Mouse (Mus musculus): ENCODE data around the gene Bcar3.

The Bcar3 gene

DNA sequence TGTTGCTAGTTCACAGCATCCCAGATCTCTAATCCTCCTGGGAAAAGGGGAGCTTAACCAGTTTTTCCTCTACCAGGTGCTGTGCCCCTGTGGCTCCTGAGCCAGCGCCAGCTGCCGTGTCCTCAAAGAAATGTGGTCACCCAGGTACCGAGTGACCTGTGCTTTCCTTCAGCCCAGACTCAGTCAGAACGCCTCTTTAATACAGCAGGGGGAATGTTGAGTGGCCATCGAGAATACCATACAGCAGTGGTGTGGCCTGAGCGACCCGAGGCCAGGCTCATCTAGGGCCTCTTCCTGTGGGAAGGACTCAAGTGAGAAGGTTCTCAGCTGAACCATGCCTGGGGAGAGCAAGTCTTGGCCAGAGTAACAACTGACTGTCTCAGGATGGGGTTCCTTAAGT is 156.1 kb downstream of the Bcar3 start:
- intact Hi-C loops (cut with DNase I): no loop called here

DNA sequence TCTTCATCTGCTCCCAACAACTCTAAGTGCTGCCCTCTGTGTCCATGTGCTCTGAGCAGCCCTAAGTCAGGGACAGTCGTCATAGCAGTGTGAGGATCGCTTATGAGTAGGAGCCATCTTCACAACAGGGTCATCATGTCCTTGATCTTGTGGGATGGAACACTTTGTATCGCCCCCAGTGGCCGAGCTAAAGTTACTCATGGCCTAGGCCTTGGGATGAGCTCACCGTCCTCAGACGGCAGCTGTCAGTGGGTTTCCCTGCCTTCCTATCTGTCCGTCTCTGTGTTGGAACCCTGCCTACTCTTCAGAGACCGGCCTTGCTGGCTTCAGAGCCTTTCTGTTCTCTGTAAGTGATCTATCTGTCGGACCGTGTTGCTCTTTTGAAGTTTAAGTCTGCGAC is 159.9 kb downstream of the Bcar3 start:
- intact Hi-C loops (cut with DNase I): no loop called here

GRCm38 (mm10) chr3:122456156-122456555 is 162.2 kb downstream of the Bcar3 start:
- intact Hi-C loops (cut with DNase I): no loop called here

DNA sequence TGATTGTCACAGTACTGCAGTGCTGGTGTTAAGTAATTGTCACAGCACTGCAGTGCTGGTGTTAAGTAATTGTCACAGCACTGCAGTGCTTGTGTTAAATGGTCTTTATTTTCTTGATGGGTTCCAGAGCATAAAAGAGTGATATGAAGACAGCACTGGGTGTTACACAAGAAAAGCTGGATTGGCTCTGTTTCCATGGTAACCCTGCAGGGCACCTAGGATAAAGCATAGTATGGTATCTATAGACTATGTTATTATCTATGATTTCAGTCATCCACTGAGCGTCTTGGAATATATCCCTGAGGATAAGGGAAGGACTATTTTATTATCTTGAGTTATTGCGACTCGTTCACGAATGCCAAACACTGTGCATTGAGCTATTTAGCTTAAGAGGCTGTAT is 162.9 kb downstream of the Bcar3 start:
- intact Hi-C loops (cut with DNase I): no loop called here

DNA sequence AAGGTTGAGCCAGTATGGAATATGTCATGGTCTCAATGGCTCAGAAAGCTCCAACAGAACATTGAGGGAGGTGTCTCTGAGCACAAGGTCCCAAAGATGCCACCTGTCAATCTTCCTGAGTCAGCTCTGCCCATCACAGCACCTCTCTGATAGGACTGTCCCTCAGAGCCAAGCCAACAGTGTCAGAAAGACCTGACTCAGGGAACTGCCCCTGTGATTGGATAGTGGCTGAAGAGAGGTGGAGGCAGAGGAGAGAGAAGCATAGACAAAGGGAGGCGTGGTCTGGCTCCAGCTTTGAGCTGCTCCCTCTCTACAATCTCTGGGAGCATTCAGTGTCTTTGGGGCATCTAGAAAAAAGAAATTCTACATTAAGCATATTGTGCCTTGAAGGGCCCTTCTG is 163.8 kb downstream of the Bcar3 start:
- intact Hi-C loops (cut with DNase I): no loop called here

GRCm38 (mm10) chr3:122458743-122459142 is 164.8 kb downstream of the Bcar3 start:
- intact Hi-C loops (cut with DNase I): no loop called here

GRCm38 (mm10) chr3:122460848-122461511 is 167.0 kb downstream of the Bcar3 start:
- intact Hi-C loops (cut with DNase I): no loop called here

DNA sequence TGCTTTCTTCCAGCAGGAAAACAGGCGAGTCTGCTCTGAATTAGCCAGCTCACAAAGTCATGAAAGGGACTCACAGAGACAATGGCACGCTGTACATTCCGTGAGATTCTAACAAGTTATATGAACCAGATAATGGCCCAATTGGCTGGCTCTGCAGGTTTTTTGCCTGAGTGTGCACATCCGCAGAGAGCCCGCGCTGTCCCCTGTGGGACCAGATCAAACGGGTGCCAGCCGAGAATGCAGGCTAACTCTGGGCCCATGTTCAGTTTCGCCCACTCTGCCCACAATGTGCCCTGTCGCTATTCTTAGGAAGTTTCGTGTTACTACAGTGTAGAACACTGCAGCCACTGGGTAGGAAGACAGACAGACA is 167.6 kb downstream of the Bcar3 start:
- intact Hi-C loops (cut with DNase I): no loop called here

GRCm38 (mm10) chr3:122461932-122462871 is 168.3 kb downstream of the Bcar3 start:
- intact Hi-C loops (cut with DNase I): no loop called here

DNA sequence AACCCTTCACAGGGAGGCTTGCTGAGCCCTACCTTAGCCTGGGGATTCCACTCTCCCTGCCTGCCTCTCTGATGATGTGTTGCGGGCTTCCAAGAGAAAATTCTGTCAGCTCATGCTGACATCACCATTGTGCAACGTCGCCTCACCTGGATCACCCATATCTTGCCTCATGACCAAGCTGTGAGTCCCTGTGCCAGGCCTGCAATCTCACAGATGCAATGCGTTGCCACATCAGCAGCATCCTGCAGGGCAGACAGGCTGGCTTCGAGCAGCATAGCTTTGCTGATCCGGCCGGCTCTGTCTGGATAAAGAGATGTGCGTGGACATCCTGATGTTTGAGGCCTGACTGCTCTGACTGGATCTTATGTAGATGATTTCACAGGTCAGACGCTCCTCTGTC is 169.2 kb downstream of the Bcar3 start:
- intact Hi-C loops (cut with DNase I): no loop called here

- intact Hi-C loops (cut with DNase I): loop anchor here (2.0 to 5.0 kb wide), 3 partner anchors 44 to 171 kb away; no protein-coding TSS in a partner anchor
Observed at GRCm38 (mm10) chr3:122466100-122466730, 172.3 kb downstream of the Bcar3 start.

- intact Hi-C loops (cut with DNase I): loop anchor here (2.0 to 5.0 kb wide), 3 partner anchors 46 to 169 kb away; no protein-coding TSS in a partner anchor
Observed at GRCm38 (mm10) chr3:122467977-122468376, 174.0 kb downstream of the Bcar3 start.

DNA sequence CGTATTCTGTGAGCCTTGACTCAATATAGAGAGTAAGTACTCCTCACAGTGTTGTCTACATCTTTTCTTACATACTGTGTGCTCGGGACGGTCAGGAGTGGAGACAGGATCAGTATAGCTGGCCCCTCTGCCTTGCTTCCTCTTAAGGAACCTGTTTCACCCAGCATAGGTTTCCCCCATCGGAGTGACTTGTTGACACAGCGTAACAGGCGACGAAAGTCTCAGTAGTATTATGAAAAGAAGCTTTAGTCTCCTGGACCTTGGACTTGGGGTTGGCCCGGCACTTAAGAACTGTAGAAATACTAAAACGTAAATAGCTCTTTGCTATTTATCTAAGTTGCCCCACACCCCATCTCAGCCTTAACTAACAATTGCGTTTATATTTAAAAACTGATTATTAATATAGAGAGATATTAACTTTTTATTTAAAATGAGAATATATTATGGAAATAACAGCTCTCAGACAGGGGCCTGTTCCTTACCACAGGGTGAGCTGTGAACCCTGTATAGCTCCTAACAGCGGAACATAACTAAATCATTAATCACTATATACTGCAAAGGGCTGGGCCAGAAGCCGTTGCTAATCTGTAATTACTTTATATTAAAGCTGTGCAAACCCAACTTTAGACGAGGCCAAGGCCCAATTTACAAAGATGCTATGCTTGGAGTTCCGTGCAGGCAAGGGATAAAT is 176.5 kb downstream of the Bcar3 start:
- intact Hi-C loops (cut with DNase I): no loop called here

GRCm38 (mm10) chr3:122471017-122471721 is 177.2 kb downstream of the Bcar3 start:
- intact Hi-C loops (cut with DNase I): no loop called here

- intact Hi-C loops (cut with DNase I): no loop called here
Observed at GRCm38 (mm10) chr3:122472412-122472811, 178.5 kb downstream of the Bcar3 start.

DNA sequence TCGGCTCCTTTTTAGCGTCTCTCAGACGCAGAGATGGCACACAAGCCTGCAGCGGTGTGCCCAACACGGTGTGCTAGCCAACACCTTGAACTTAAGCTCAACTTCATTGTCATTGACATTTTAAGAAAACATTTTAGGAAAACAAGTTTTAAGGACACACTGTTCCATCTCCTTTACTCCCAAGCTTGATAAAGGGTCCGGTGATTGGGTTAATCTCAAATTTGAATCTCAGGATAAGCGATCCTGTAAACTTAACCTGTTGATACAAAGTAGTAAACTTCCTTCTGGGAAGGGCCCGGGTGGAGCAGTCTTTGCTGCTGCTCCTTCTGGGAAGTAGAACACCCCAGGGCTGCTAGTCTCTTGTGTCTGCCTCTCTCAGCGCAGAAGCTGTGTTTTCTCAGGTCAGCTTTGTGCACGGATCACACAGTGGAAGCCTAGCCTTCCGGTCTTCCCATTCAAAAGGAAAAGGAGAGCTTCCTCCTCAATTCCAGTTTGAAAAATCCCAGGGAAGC is 179.6 kb downstream of the Bcar3 start:
- intact Hi-C loops (cut with DNase I): no loop called here

GRCm38 (mm10) chr3:122474067-122474466 is 180.1 kb downstream of the Bcar3 start:
- intact Hi-C loops (cut with DNase I): no loop called here

DNA sequence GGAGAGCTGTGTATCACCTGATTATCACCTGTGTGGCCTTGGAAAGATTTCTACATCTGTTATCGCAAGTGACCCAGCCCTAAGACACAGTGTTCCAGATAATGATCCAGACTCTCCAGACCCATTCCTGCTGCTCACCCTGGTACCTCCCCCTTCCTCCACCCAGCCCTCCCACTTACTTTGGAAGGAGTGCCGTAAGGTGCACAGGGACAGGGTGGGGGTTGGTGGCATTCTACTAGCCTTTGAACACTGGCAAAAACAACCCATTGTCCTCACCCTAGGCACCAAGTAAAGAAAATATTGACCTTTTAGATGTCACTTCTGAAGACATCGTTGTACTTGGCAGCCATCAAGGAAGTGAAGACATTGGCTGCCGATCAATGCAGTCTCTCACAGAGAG is 180.9 kb downstream of the Bcar3 start:
- intact Hi-C loops (cut with DNase I): no loop called here

GRCm38 (mm10) chr3:122475735-122476134 is 181.8 kb downstream of the Bcar3 start:
- intact Hi-C loops (cut with DNase I): no loop called here

- intact Hi-C loops (cut with DNase I): no loop called here
Observed at GRCm38 (mm10) chr3:122476656-122477055, 182.7 kb downstream of the Bcar3 start.

DNA sequence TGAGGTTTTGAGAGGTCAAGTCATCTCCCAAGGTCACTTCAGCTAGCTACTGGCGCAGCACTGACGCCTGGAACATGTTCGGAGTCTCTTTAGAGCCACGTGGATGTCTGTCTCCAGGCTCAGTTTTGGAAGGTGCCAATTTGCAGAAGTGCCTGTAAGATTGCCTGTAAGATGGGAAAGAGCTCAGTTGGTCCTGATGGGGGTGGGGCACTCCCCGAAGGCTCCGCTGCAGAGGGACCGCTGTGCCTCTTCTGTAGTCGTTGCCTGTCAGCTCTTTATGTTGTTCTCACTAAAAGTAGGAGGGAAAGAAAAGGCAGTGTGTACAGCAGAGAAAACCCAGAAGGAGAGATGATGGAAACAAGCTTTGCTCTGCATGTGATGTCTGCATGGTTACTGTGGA is 183.6 kb downstream of the Bcar3 start:
- intact Hi-C loops (cut with DNase I): no loop called here

Measured in adrenal gland (tissue).